Mouse (Mus musculus): ENCODE data around the gene Tnrc18.

Gene Tnrc18

GRCm38 (mm10) chr5:142724265-142724664 lies 93.2 kb downstream of the Tnrc18 start:
- CTCF ChIA-PET: interaction anchor here (0.6 to 0.8 kb wide), 2 partner anchors 43 to 153 kb away, joined by 3 to 4 read pairs; no protein-coding TSS in a partner anchor

GRCm38 (mm10) chr5:142723520-142724133 lies 93.8 kb downstream of the Tnrc18 start:
- CTCF ChIA-PET: interaction anchor here (0.6 to 0.8 kb wide), 2 partner anchors 44 to 153 kb away, joined by 3 to 4 read pairs; no protein-coding TSS in a partner anchor

DNA sequence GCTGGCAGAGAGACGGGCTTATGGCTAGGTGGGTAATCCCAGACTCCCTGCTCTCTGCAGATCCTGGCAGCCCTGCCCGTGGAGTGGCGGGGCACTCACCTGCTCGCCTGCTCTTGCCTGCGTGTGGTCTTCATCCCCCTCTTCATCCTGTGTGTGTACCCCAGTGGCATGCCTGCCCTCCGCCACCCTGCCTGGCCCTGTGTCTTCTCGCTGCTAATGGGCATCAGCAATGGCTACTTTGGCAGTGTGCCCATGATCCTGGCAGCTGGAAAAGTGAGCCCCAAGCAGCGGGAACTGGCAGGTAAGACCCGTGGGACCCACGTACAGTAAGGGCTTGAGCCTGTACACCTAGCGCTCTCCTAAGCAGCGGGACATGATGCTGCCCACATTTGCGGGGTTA lies 97.6 kb downstream of the Tnrc18 start:
- CTCF ChIA-PET: no interaction called here

GRCm38 (mm10) chr5:142718486-142718885 lies 99.0 kb downstream of the Tnrc18 start:
- CTCF ChIA-PET: interaction anchor here (0.6 to 1.0 kb wide), 2 partner anchors 21 to 135 kb away, joined by 3 to 4 read pairs; no protein-coding TSS in a partner anchor

DNA sequence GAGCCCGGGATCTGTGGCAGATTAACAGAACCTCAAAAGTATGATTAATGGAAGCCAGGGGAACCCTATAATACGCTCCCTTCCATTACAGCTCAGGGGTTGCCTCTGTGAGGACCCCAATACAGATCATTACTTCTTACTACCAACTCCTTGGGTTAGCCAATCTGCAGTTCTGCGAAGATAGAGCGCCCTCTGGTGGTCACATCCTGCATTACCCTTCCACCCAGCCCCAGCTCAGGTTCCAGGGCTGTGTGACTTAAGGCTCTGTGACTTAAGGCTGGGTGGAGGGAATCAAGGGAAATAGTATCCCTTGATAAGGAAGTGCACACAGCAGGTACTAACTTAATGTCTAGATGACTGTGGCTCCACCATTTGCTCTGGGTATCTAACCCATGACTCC lies 99.4 kb downstream of the Tnrc18 start:
- CTCF ChIA-PET: interaction anchor here (0.6 to 1.0 kb wide), 2 partner anchors 22 to 135 kb away, joined by 3 to 4 read pairs; no protein-coding TSS in a partner anchor

GRCm38 (mm10) chr5:142716056-142716455 lies 101.4 kb downstream of the Tnrc18 start:
- CTCF ChIA-PET: no interaction called here

DNA sequence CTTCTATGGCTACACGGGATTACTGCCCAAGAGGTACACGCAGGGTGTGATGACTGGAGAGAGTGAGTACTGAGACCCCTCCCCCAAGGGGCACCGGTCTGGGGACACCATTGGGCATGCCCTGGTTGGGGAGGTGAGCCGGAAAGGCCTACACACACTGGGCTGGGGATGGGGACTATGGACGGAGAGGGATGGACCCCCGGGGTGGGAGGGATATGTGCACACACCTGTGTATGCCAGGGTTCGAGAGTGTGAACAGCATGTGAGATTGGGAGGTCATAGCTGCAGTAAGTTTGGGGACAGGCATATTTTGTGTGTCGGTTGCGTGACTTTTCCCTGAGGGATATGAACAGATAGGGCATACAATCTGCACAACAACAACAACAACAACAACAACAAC lies 102.4 kb downstream of the Tnrc18 start:
- CTCF ChIA-PET: no interaction called here

- CTCF ChIA-PET: no interaction called here
Measured at GRCm38 (mm10) chr5:142713966-142714365, 103.5 kb downstream of the Tnrc18 start.

- CTCF ChIA-PET: interaction anchor here (0.6 kb wide), 1 partner anchor 154 kb away, joined by 3 read pairs; no protein-coding TSS in a partner anchor
Measured at GRCm38 (mm10) chr5:142712373-142712772, 105.1 kb downstream of the Tnrc18 start.

DNA sequence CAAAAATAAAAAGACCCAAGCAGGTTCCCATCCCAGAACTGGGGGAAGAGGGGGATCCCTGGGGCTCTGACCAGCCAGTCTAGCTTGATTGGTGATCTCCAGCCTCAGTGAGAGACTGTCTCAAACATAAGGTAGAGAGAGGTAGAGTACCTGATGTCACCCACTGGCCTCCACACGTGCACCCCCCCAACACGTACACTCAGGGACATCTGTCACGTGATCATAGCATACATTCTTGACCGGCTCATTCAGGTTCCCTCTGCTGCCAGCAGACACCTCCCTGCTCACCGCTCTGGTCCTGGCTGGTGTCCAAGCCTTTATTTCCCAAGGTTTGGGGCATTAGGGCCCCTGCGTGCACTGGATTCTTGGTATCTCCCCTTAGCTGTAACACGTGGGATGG lies 108.0 kb downstream of the Tnrc18 start:
- CTCF ChIA-PET: no interaction called here

- CTCF ChIA-PET: no interaction called here
Measured at GRCm38 (mm10) chr5:142707709-142708108, 109.8 kb downstream of the Tnrc18 start.

GRCm38 (mm10) chr5:142703569-142703968 lies 113.9 kb downstream of the Tnrc18 start:
- CTCF ChIA-PET: interaction anchor here (0.6 kb wide), 1 partner anchor 76 kb away, joined by 5 read pairs; no protein-coding TSS in a partner anchor

GRCm38 (mm10) chr5:142702511-142703138 lies 114.8 kb downstream of the Tnrc18 start:
- CTCF ChIA-PET: no interaction called here

DNA sequence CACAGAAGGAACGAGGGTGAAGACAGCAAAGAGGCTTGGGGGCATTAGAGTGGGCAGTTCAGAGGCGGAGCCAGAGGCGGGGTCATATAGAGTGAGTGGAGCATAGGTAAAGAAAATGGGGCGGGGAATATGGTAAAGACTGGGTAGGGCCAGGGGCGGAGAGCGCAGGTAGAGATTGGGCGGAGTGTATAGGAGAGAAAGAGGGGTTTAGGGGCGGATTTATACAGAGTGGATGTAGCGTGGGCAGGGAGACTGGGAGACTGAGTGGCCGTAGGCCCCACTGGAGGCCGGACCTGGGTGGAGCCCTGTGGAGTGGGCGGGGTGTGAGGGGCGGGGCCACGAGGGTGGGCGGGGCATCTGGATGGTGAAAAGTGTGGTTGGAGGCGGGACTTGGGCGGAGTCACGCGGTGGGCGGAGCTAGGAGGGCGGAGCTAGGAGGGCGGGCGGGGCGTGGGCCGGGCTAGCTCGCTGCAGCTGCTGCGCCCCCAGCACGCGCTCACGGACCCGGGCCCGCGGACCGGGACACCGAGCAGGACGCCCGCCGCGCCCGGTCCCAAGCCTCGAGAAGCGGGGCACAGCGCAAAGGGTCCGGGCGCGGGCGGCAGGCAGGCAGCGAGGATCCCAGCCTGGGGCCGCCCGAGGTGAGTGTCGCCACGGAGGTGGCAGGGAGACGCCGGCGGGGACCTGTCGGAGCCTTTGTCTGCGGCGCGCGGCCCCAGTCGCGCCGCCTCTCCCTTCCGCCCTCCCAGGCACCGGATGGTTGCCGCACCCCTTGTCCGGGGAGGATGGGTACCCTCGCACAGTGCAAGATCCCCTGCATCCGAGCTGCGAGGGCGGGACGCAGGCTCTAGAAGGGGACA lies 115.6 kb downstream of the Tnrc18 start:
- CTCF ChIA-PET: no interaction called here

- CTCF ChIA-PET: interaction anchor here (0.8 kb wide), 1 partner anchor 920 kb away, joined by 6 read pairs; no protein-coding TSS in a partner anchor
Measured at GRCm38 (mm10) chr5:142700842-142701589, 116.4 kb downstream of the Tnrc18 start.

- CTCF ChIA-PET: no interaction called here
Measured at GRCm38 (mm10) chr5:142697742-142698141, 119.7 kb downstream of the Tnrc18 start.

GRCm38 (mm10) chr5:142696865-142697264 lies 120.6 kb downstream of the Tnrc18 start:
- CTCF ChIA-PET: no interaction called here

GRCm38 (mm10) chr5:142696258-142696657 lies 121.2 kb downstream of the Tnrc18 start:
- CTCF ChIA-PET: no interaction called here

- CTCF ChIA-PET: interaction anchor here (0.6 kb wide), 1 partner anchor 89 kb away, joined by 3 read pairs; no protein-coding TSS in a partner anchor
Measured at GRCm38 (mm10) chr5:142694627-142695340, 122.7 kb downstream of the Tnrc18 start.

DNA sequence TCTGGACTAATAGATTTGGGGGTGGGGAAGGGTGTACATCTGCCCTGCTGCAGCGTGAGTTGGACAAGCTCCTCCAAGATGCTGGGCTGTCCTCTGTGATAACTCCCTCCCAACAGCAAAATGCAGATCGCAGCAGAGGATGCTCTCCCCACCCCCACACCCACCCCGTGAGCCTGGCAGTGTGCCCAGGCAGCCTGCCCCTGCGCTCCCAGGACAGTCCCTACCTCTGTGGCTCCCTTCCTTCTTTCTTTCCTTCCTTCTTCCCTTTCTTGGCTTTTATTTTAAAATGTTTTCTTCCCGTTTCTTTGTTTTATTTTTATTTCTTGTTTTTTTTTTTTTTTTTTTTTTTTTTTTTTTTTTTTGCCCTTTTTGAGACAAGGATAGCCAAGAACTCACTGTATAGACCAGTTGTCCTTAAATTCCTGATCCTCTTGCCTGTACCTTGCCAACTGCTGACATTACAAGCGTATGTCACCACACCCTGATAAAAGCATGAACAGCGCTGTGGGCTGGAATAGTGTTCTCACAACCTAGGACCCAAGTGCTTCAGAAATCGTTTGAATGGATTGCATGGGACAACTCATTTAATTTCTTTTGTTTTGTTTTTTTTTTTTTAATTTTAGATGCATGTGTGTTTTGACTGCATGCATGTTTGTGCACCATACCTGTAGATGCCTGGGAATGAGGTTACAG lies 123.6 kb downstream of the Tnrc18 start:
- CTCF ChIA-PET: interaction anchor here (0.6 kb wide), 1 partner anchor 821 kb away, joined by 14 read pairs; no protein-coding TSS in a partner anchor

Data from spleen, embryonic (tissue).